Mouse (Mus musculus) stomach, embryonic 14.5 days (tissue): Measurements from ENCODE around the gene Olfr985. TPM values are rescaled to one million over a fixed set of nuclear protein-coding genes. Genes with fewer than 3 reads are reported as not detected.

Source experiments
- ATAC-seq: fragments of 200-750 bp; cut with Nextera tagmentation; 2 replicates; pipeline ENCODE4 v1.8.0; 2017; ENCODE audit warnings: low read depth, moderate TSS enrichment; ENCODE audit not compliant: insufficient number of reproducible peaks, insufficient read depth, low FRiP score
- H3K27ac ChIP-seq: fragments of 300-500 bp; sonication (generic); 2 replicates; pipeline ENCODE4 v1.5.1; 2014; ENCODE audit warnings: mild to moderate bottlenecking, low read length, moderate library complexity, mixed read lengths
- H3K27me3 ChIP-seq: fragments of 300-500 bp; sonication (generic); 2 replicates; pipeline ENCODE4 v1.6.1; 2014; ENCODE audit warnings: low read length, control low read depth, mixed read lengths; ENCODE audit not compliant: control insufficient read depth, insufficient read depth
- H3K36me3 ChIP-seq: fragments of 300-500 bp; sonication (generic); 2 replicates; pipeline ENCODE4 v1.6.1; 2014; ENCODE audit warnings: mild to moderate bottlenecking, control low read depth, low read length, moderate library complexity, mixed read lengths; ENCODE audit not compliant: control insufficient read depth, insufficient read depth
- H3K4me1 ChIP-seq: fragments of 300-500 bp; sonication (generic); 2 replicates; pipeline ENCODE4 v1.6.1; 2014; ENCODE audit warnings: low read length, control low read depth, mixed read lengths; ENCODE audit not compliant: control insufficient read depth, insufficient read depth
- H3K4me2 ChIP-seq: fragments of 300-500 bp; sonication (generic); replicated peaks from 2 replicates; pipeline ENCODE4 v1.6.1; 2014; ENCODE audit warnings: low read depth, low read length, control low read depth
- H3K4me3 ChIP-seq: fragments of 300-500 bp; sonication (generic); 2 replicates; pipeline ENCODE4 v1.5.1; 2014; ENCODE audit warnings: low read depth, low read length, control low read depth
- H3K9ac ChIP-seq: fragments of 300-500 bp; sonication (generic); replicated peaks from 2 replicates; pipeline ENCODE4 v1.6.1; 2014; ENCODE audit warnings: low read depth, mild to moderate bottlenecking, control low read depth, low read length, moderate library complexity, mixed read lengths
- H3K9me3 ChIP-seq: fragments of 300-500 bp; sonication (generic); 2 replicates; pipeline ENCODE4 v1.6.1; 2016; ENCODE audit warnings: low read depth, low read length, control low read depth; ENCODE audit not compliant: control insufficient read depth
- WGBS: fragments of 180-500 bp; shearing (Covaris S2); extraction: QIAGEN DNeasy Blood & Tissue Kit; methylation state at CpG from one replicate; pipeline ENCODE4 v1.1.7; 2014; 5-methylcytosine and 5-hydroxymethylcytosine counted together
- polyA plus RNA-seq: library from polyadenylated mRNA; unstranded; fragments of >200 nt; fragmentation: Nextera tagmentation; extraction: Ambion mirVana; gene quantifications from 2 replicates; pipeline ENCODE4 v1.2.1, GENCODE M21; 2014

Gene Olfr985
- polyA plus RNA-seq, 1 experiment from 2014 or later, result not detected

- Histone ChIP-seq H3K27me3 (no peaks in the 10 kb centered on the region), H3K9ac (no peak overlapping the region), H3K9me3 (no peaks in the 10 kb centered on the region), H3K36me3 (no peaks in the 10 kb centered on the region), H3K4me2 (no peak overlapping the region), H3K27ac (peak overlapping the region; percentile 4; the same call in 1 of the 2 replicates), H3K4me3 (no peak overlapping the region), H3K4me1 (no peaks in the 10 kb centered on the region)
- ATAC-seq, result 0 out of 2 replicates have a peak, but pooled peaks have one; percentile 49
- WGBS, result 48% methylated on average over 10 of the region's 10 CpGs
Measured at GRCm38 (mm10) chr9:40116645-40117286, 13.2 kb downstream of the Olfr985 start.

- no peaks in the 10 kb centered on the region for H3K27me3 ChIP-seq
- no peak within 1 kb of the TSS for H3K4me3 ChIP-seq
- 85% methylated on average over 2 of the region's 2 CpGs for WGBS
- H3K4me2 ChIP-seq, result no peak within 1 kb of the TSS
- no peak within 1 kb of the TSS for H3K9ac ChIP-seq
- no peaks in the 10 kb centered on the region for H3K4me1 ChIP-seq
- no peaks in the 10 kb centered on the region for H3K9me3 ChIP-seq
- no peaks in the 10 kb centered on the region for H3K36me3 ChIP-seq
- no peak for ATAC-seq
- H3K27ac ChIP-seq, result no peak within 1 kb of the TSS
Measured at GRCm38 (mm10) chr9:40114106-40114505, 15.9 kb downstream of the Olfr985 start, which contains the start of gene Olfr984. TSS of gene Olfr984 (minus strand) at chr9:40114206.

GRCm38 (mm10) chr9:40094769-40095168 lies 35.2 kb downstream of the Olfr985 start:
- 62% methylated on average over 3 of the region's 3 CpGs for WGBS
- no peaks in the 10 kb centered on the region for H3K4me1 ChIP-seq
- ATAC-seq, result no peak

DNA sequence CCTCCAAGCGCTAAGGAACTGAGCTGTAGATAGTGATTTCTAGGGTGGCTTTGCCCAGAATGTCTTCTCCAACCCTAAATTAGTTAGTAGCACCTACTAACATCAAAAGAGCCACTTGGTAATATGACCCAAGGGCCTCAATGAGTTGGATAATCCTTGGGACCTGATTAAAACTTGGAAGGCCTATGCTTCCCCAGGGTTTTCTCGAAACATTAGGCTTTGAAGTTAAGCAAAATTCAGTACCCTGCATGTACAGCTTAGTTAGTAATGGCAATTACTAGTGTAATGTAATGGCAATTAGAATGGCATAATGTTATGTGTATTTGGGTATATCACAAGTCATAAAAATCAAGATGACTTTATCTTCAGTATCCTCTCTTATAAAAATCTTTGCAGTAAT lies 36.5 kb downstream of the Olfr985 start, which contains the start of gene Olfr983:
Gene Olfr983, minus strand, starts transcription at position 101 of the 400 bp plus-strand sequence.
- Histone ChIP-seq H3K9me3 (no peaks in the 10 kb centered on the region), H3K27ac (no peak within 1 kb of the TSS), H3K36me3 (no peaks in the 10 kb centered on the region), H3K27me3 (no peaks in the 10 kb centered on the region), H3K4me1 (no peaks in the 10 kb centered on the region), H3K4me2 (no peak within 1 kb of the TSS), H3K4me3 (no peak within 1 kb of the TSS), H3K9ac (no peak within 1 kb of the TSS)
- 91% methylated on average over 2 of the region's 2 CpGs for WGBS
- ATAC-seq, result no peak

More at GRCm38 (mm10) chr9:40094769-40095168, 35.2 kb downstream of the Olfr985 start:
- H3K4me2 ChIP-seq, result no peak overlapping the region
- H3K36me3 ChIP-seq, result no peaks in the 10 kb centered on the region
- H3K9ac ChIP-seq, result no peak overlapping the region
- H3K9me3 ChIP-seq, result no peaks in the 10 kb centered on the region
- H3K27ac ChIP-seq, result no peak overlapping the region
- H3K4me3 ChIP-seq, result no peak overlapping the region
- H3K27me3 ChIP-seq, result no peaks in the 10 kb centered on the region

Other genes with a start within 250 kb of the Olfr985 start
- gene Olfr229, start 222.8 kb downstream of the Olfr985 start, polyA plus RNA-seq, result not detected in 2 replicates
- gene Olfr974, start 192.7 kb downstream of the Olfr985 start, polyA plus RNA-seq, result not detected in 2 replicates
- 0.09 TPM in 1 of 2 replicates, not detected in the other for gene Olfr975, start 178.1 kb downstream of the Olfr985 start, polyA plus RNA-seq
- gene Olfr976, start 169.1 kb downstream of the Olfr985 start, polyA plus RNA-seq, result not detected in 2 replicates
- not detected in 2 replicates for gene Olfr978, start 138.1 kb downstream of the Olfr985 start, polyA plus RNA-seq
- gene Olfr979, start 126.7 kb downstream of the Olfr985 start, polyA plus RNA-seq, result not detected in 2 replicates
- gene Olfr980, start 120.6 kb downstream of the Olfr985 start, polyA plus RNA-seq, result not detected in 2 replicates
- gene Olfr981, start 108.7 kb downstream of the Olfr985 start, polyA plus RNA-seq, result not detected in 2 replicates
- gene Olfr982, start 56.4 kb downstream of the Olfr985 start, polyA plus RNA-seq, result not detected in 2 replicates
- not detected in 2 replicates for gene Olfr983, start 36.6 kb downstream of the Olfr985 start, polyA plus RNA-seq
- not detected in 2 replicates for gene Olfr984, start 16.0 kb downstream of the Olfr985 start, polyA plus RNA-seq
- not detected in 2 replicates for gene Tmem225, start 17.9 kb upstream of the Olfr985 start, polyA plus RNA-seq
- gene Olfr986, start 50.7 kb upstream of the Olfr985 start, polyA plus RNA-seq, result not detected in 2 replicates
- gene Zfp202, start 62.1 kb upstream of the Olfr985 start, polyA plus RNA-seq, result 6.2 and 6.6 TPM in 2 replicates
- gene Scn3b, start 139.0 kb upstream of the Olfr985 start, polyA plus RNA-seq, result 7.9 and 8.0 TPM in 2 replicates